Mouse (Mus musculus): ENCODE measurements around the gene Gnl3. TPM values are rescaled to one million over a fixed set of nuclear protein-coding genes. Genes with fewer than 3 reads are reported as not detected.

The Gnl3 gene
- polyA plus RNA-seq, 1 experiment from 2014 or later, result 75.6 TPM

- WGBS, result 1% methylated on average over 74 of the region's 84 CpGs
- ATAC-seq (ENCODE audit: low FRiP score), result peak; percentile 93
Measured at GRCm38 (mm10) chr14:31001307-31002205, 17.4 kb downstream of the Gnl3 start, which contains the start of the genes Glt8d1 and Spcs1. TSS of gene Glt8d1 (plus strand) at chr14:31001400. TSS of gene Spcs1 (minus strand) at chr14:31001672.

DNA sequence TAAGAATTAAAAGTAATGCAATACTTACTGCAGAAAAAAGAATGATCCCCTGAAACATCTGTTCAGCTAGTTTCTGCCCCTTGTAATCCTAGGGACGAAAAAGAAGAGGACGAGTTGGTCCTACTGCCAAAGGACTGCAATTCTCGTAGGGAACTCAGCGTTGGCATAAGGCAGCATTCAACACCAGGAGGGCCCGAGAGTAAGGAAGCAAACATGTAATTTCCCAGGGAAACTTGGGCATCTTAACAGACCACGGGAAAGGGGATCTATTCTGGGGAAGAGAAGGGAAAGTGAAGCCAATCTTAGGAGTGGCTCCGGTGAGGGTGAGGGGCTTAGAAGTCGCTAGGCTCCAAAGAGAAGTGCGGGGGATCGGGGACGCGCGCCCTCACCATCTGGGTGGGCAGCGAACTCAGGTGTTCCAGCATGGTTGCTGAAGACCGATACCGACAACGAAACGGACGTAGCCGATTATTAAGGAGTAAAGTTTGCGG, 18.1 kb downstream of the Gnl3 start:
- peaks cover 15% of the 10 kb centered on the region for H3K4me1 ChIP-seq
- peak; percentile 39; the same call in 1 of the 2 replicates for ATAC-seq (ENCODE audit: low FRiP score)
- H3K4me3 ChIP-seq, result peak overlapping the region; percentile 97
- WGBS, result under 1% methylated on average over 21 of the region's 21 CpGs
- H3K9ac ChIP-seq, result peak overlapping the region; percentile 92
- H3K27me3 ChIP-seq, result no peaks in the 10 kb centered on the region
- H3K9me3 ChIP-seq (replicated peaks), result no peaks in the 10 kb centered on the region
- H3K4me2 ChIP-seq (replicated peaks), result peak overlapping the region; percentile 79
- peak overlapping the region; percentile 95; the same call in 1 of the 2 replicates for H3K27ac ChIP-seq
- H3K36me3 ChIP-seq, result peaks cover 8% of the 10 kb centered on the region; the same call in 1 of the 2 replicates

More at GRCm38 (mm10) chr14:31001307-31002205, 17.4 kb downstream of the Gnl3 start, which contains the start of the genes Glt8d1 and Spcs1:
- Histone ChIP-seq H3K27me3 (no peaks in the 10 kb centered on the region), H3K4me3 (peak within 1 kb of the TSS; percentile 97), H3K9me3 (replicated peaks) (no peaks in the 10 kb centered on the region), H3K9ac (peak within 1 kb of the TSS; percentile 92), H3K36me3 (peaks cover 9% of the 10 kb centered on the region), H3K4me1 (peaks cover 15% of the 10 kb centered on the region), H3K27ac (peak within 1 kb of the TSS; percentile 95), H3K4me2 (replicated peaks) (peak within 1 kb of the TSS; percentile 79)

GRCm38 (mm10) chr14:31000356-31000755, 18.6 kb downstream of the Gnl3 start:
- peak overlapping the region; percentile 97 for H3K4me3 ChIP-seq
- no peak for ATAC-seq (ENCODE audit: low FRiP score)
- peak overlapping the region; percentile 79 for H3K4me2 ChIP-seq (replicated peaks)
- 68% methylated on average over 10 of the region's 10 CpGs for WGBS
- H3K4me1 ChIP-seq, result peaks cover 15% of the 10 kb centered on the region
- no peaks in the 10 kb centered on the region for H3K9me3 ChIP-seq (replicated peaks)
- H3K36me3 ChIP-seq, result peaks cover 8% of the 10 kb centered on the region; the same call in 1 of the 2 replicates
- H3K9ac ChIP-seq, result peak overlapping the region; percentile 92
- no peaks in the 10 kb centered on the region for H3K27me3 ChIP-seq
- no peak overlapping the region for H3K27ac ChIP-seq

DNA sequence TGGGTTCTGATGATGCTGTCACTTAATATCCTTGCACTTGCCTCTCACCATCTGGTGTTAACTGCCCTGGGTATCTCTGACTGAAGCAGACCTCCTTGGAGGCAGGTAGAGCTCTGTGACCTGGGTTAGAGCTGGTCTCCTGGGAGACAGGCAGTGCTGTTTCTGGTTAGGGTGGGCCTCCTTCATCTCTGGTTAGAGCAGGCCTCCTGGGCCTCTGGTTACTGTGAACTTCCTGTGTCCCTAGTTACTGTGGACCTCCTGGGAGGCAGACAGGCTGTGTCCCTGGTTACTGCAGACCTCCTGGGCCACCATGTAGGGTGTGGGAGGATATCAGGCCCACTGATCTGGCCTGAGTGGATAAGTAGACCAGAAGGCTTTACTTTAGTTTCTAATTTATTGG, 22.5 kb downstream of the Gnl3 start:
- H3K4me2 ChIP-seq (replicated peaks), result no peak overlapping the region
- no peak overlapping the region for H3K4me3 ChIP-seq
- no peak for ATAC-seq (ENCODE audit: low FRiP score)
- no peak overlapping the region for H3K27ac ChIP-seq
- H3K9ac ChIP-seq, result no peak overlapping the region
- peaks cover 8% of the 10 kb centered on the region; the same call in 1 of the 2 replicates for H3K36me3 ChIP-seq
- H3K27me3 ChIP-seq, result no peaks in the 10 kb centered on the region
- H3K9me3 ChIP-seq (replicated peaks), result no peaks in the 10 kb centered on the region
- peaks cover 9% of the 10 kb centered on the region for H3K4me1 ChIP-seq

GRCm38 (mm10) chr14:30976222-30976621, 42.7 kb downstream of the Gnl3 start:
- Histone ChIP-seq H3K4me2 (replicated peaks) (no peak overlapping the region), H3K9me3 (replicated peaks) (no peaks in the 10 kb centered on the region), H3K27ac (no peak overlapping the region), H3K4me3 (no peak overlapping the region), H3K9ac (no peak overlapping the region), H3K36me3 (peaks cover 45% of the 10 kb centered on the region), H3K4me1 (0 out of 2 replicates have a peak, but pooled peaks cover 2% of the 10 kb centered on the region), H3K27me3 (no peaks in the 10 kb centered on the region)
- no peak for ATAC-seq (ENCODE audit: low FRiP score)
- WGBS, result 84% methylated on average over 3 of the region's 3 CpGs

DNA sequence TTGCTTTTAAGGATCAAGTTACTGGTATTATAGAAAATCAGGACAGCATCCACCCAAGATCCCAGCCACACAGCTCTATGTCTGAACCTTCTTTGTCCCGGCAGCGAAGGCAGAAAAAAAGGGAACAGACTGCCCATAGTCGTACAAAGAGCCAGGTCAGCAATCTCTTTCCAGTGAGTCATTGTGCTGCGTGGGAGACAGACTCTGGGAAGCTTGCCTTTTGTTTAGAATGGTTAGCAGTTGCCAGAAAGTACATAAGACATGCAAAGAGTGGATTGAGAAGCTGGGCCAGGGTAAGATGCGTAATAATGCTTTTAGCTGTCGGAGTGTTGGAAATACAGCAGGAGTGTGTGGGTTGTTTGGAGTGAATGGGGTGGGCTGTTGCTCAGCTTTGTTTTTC, 44.7 kb downstream of the Gnl3 start:
- no peak for ATAC-seq (ENCODE audit: low FRiP score)
- peak overlapping the region; percentile 62; the same call in 1 of the 2 replicates for H3K27ac ChIP-seq
- H3K4me2 ChIP-seq (replicated peaks), result no peak overlapping the region
- 0 out of 2 replicates have a peak, but pooled peaks cover 2% of the 10 kb centered on the region for H3K4me1 ChIP-seq
- H3K36me3 ChIP-seq, result peaks cover 52% of the 10 kb centered on the region
- H3K9me3 ChIP-seq (replicated peaks), result no peaks in the 10 kb centered on the region
- H3K4me3 ChIP-seq, result no peak overlapping the region
- WGBS, result 42% methylated on average over 6 of the region's 6 CpGs
- H3K9ac ChIP-seq, result no peak overlapping the region
- H3K27me3 ChIP-seq, result no peaks in the 10 kb centered on the region

Other genes with a start within 250 kb of the Gnl3 start
- 26.1 and 30.0 TPM in 2 replicates for gene Tmem110, start 193.6 kb downstream of the Gnl3 start, polyA plus RNA-seq (2016; fragmentation: Nextera tagmentation; extraction: Ambion mirVana)
- gene Mustn1, start 140.0 kb downstream of the Gnl3 start, polyA plus RNA-seq (2016; fragmentation: Nextera tagmentation; extraction: Ambion mirVana), result 0.80 and 2.2 TPM in 2 replicates
- 0.08 and 0.19 TPM in 2 replicates for gene Itih4, start 132.7 kb downstream of the Gnl3 start, polyA plus RNA-seq (2016; fragmentation: Nextera tagmentation; extraction: Ambion mirVana)
- gene Itih3, start 95.4 kb downstream of the Gnl3 start, polyA plus RNA-seq (2016; fragmentation: Nextera tagmentation; extraction: Ambion mirVana), result 0.27 and 0.89 TPM in 2 replicates
- not detected in 2 replicates for gene Itih1, start 75.9 kb downstream of the Gnl3 start, polyA plus RNA-seq (2016; fragmentation: Nextera tagmentation; extraction: Ambion mirVana)
- gene Nek4, start 67.8 kb downstream of the Gnl3 start, polyA plus RNA-seq (2016; fragmentation: Nextera tagmentation; extraction: Ambion mirVana), result 18.6 and 18.9 TPM in 2 replicates
- gene Glt8d1, start 17.8 kb downstream of the Gnl3 start, polyA plus RNA-seq (2016; fragmentation: Nextera tagmentation; extraction: Ambion mirVana), result 73.0 and 76.5 TPM in 2 replicates
- gene Spcs1, start 17.5 kb downstream of the Gnl3 start, polyA plus RNA-seq (2016; fragmentation: Nextera tagmentation; extraction: Ambion mirVana), result 301 and 319 TPM in 2 replicates
- 191 and 194 TPM in 2 replicates for gene Pbrm1, start within 50 bp of the Gnl3 start, polyA plus RNA-seq (2016; fragmentation: Nextera tagmentation; extraction: Ambion mirVana)
- gene Smim4, start 109.8 kb upstream of the Gnl3 start, polyA plus RNA-seq (2016; fragmentation: Nextera tagmentation; extraction: Ambion mirVana), result 54.3 and 63.9 TPM in 2 replicates
- gene Nt5dc2, start 111.9 kb upstream of the Gnl3 start, polyA plus RNA-seq (2016; fragmentation: Nextera tagmentation; extraction: Ambion mirVana), result 401 and 429 TPM in 2 replicates
- 29.7 and 33.9 TPM in 2 replicates for gene Stab1, start 149.5 kb upstream of the Gnl3 start, polyA plus RNA-seq (2016; fragmentation: Nextera tagmentation; extraction: Ambion mirVana)
- 10.5 and 49.9 TPM in 2 replicates for gene Tnnc1, start 189.2 kb upstream of the Gnl3 start, polyA plus RNA-seq (2016; fragmentation: Nextera tagmentation; extraction: Ambion mirVana)
- gene Nisch, start 197.8 kb upstream of the Gnl3 start, polyA plus RNA-seq (2016; fragmentation: Nextera tagmentation; extraction: Ambion mirVana), result 464 and 474 TPM in 2 replicates
- gene Sema3g, start 198.7 kb upstream of the Gnl3 start, polyA plus RNA-seq (2016; fragmentation: Nextera tagmentation; extraction: Ambion mirVana), result 0.79 and 1.2 TPM in 2 replicates
- gene Phf7, start 232.2 kb upstream of the Gnl3 start, polyA plus RNA-seq (2016; fragmentation: Nextera tagmentation; extraction: Ambion mirVana), result 12.4 TPM in 2 replicates
- gene Bap1, start 232.3 kb upstream of the Gnl3 start, polyA plus RNA-seq (2016; fragmentation: Nextera tagmentation; extraction: Ambion mirVana), result 110 and 112 TPM in 2 replicates

Data from hindbrain, embryonic 12.5 days (tissue).